Mouse (Mus musculus) frontal cortex, postnatal 14 days (tissue): ENCODE results near the gene Agfg2.
A peak's percentile ranks its signal among the peaks of the same experiment; 100 is the strongest.
"Not testable (repeated sequence)": the region's sequence is repeated elsewhere in the genome, so short reads cannot be mapped to it uniquely, and the experiment has no call there.

Experiments used
- DNase-seq, 2 experiments: peaks; one replicate each; pipeline ENCODE4 v3.0.0; 2022; ENCODE audit warnings: low spot score in 2 of 2

The Agfg2 gene

GRCm38 (mm10) chr5:137684294-137685123 is at the start of gene Agfg2:
TSS of gene Agfg2 (minus strand) at chr5:137684726.
- peak; percentile 98 to 100 for DNase-seq

- no peak for DNase-seq
Observed at GRCm38 (mm10) chr5:137733638-137734288, 49.2 kb upstream of the Agfg2 start.

- DNase-seq: no peak
Observed at GRCm38 (mm10) chr5:137726767-137727166, 42.2 kb upstream of the Agfg2 start.

- DNase-seq: no peak
Observed at GRCm38 (mm10) chr5:137723840-137724239, 39.3 kb upstream of the Agfg2 start.

- DNase-seq: not testable (repeated sequence)
Observed at GRCm38 (mm10) chr5:137720558-137721164, 36.1 kb upstream of the Agfg2 start.

- DNase-seq: no peak
Observed at GRCm38 (mm10) chr5:137719088-137719487, 34.6 kb upstream of the Agfg2 start.

- DNase-seq: no peak
Observed at GRCm38 (mm10) chr5:137718020-137718790, 33.7 kb upstream of the Agfg2 start.

GRCm38 (mm10) chr5:137715685-137716084 is 31.2 kb upstream of the Agfg2 start:
- no peak for DNase-seq

GRCm38 (mm10) chr5:137713454-137713853 is 28.9 kb upstream of the Agfg2 start:
- DNase-seq: no peak

GRCm38 (mm10) chr5:137706913-137707633 is 22.5 kb upstream of the Agfg2 start:
- DNase-seq: no peak

GRCm38 (mm10) chr5:137705242-137705641 is 20.7 kb upstream of the Agfg2 start:
- DNase-seq: no peak

GRCm38 (mm10) chr5:137699850-137700249 is 15.3 kb upstream of the Agfg2 start:
- DNase-seq: no peak

GRCm38 (mm10) chr5:137699080-137699479 is 14.6 kb upstream of the Agfg2 start:
- DNase-seq: no peak

- DNase-seq: no peak
Observed at GRCm38 (mm10) chr5:137695930-137696329, 11.4 kb upstream of the Agfg2 start.

- no peak for DNase-seq
Observed at GRCm38 (mm10) chr5:137694796-137695195, 10.3 kb upstream of the Agfg2 start.

- DNase-seq: no peak
Observed at GRCm38 (mm10) chr5:137691881-137692280, 7.4 kb upstream of the Agfg2 start.

GRCm38 (mm10) chr5:137690531-137690930 is 6.0 kb upstream of the Agfg2 start:
- no peak for DNase-seq

- no peak for DNase-seq
Observed at GRCm38 (mm10) chr5:137689974-137690373, 5.4 kb upstream of the Agfg2 start.

GRCm38 (mm10) chr5:137686127-137686790 is 1.7 kb upstream of the Agfg2 start:
- no peak for DNase-seq

- DNase-seq: no peak
Observed at GRCm38 (mm10) chr5:137685653-137686052, 1.1 kb upstream of the Agfg2 start.
